Mouse (Mus musculus) heart, postnatal 0 days (tissue): ENCODE results near the gene Jarid2. TPM values are rescaled to one million over a fixed set of nuclear protein-coding genes. Genes with fewer than 3 reads are reported as not detected.

Experiments
- ATAC-seq: fragments of 200-750 bp; cut with Nextera tagmentation; 2 replicates; pipeline ENCODE4 v1.8.0; 2017; ENCODE audit warnings: low read depth, moderate number of reproducible peaks, moderate library complexity; ENCODE audit not compliant: insufficient read depth
- DNase-seq: peaks from one replicate; pipeline ENCODE4 v3.0.0-alpha.2; 2016; ENCODE audit warnings: low spot score
- H3K27ac ChIP-seq: fragments of 300-500 bp; sonication (generic); 2 replicates; pipeline ENCODE4 v1.5.1; 2014; ENCODE audit warnings: low read depth, mild to moderate bottlenecking
- H3K27me3 ChIP-seq: fragments of 300-500 bp; sonication (generic); 2 replicates; pipeline ENCODE4 v1.6.1; 2014; ENCODE audit warnings: low read length, mixed read lengths; ENCODE audit not compliant: control insufficient read depth, insufficient read depth
- H3K36me3 ChIP-seq: fragments of 300-500 bp; sonication (generic); replicated peaks from 2 replicates; pipeline ENCODE4 v1.6.1; 2014; ENCODE audit warnings: low read length, mixed read lengths; ENCODE audit not compliant: control insufficient read depth, insufficient read depth
- H3K4me1 ChIP-seq: fragments of 300-500 bp; sonication (generic); 2 replicates; pipeline ENCODE4 v1.6.1; 2014; ENCODE audit warnings: antibody characterized with exemption; ENCODE audit not compliant: control insufficient read depth, insufficient read depth
- H3K4me2 ChIP-seq: fragments of 300-500 bp; sonication (generic); 2 replicates; pipeline ENCODE4 v1.6.1; 2014; ENCODE audit warnings: low read depth, mild to moderate bottlenecking, low read length, moderate library complexity
- H3K4me3 ChIP-seq: fragments of 300-500 bp; sonication (generic); 2 replicates; pipeline ENCODE4 v1.5.1; 2014; ENCODE audit warnings: low read depth, low read length
- H3K9ac ChIP-seq: fragments of 300-500 bp; sonication (generic); replicated peaks from 2 replicates; pipeline ENCODE4 v1.6.1; 2014; ENCODE audit warnings: low read depth, low read length, mixed read lengths
- H3K9me3 ChIP-seq: fragments of 300-500 bp; sonication (generic); replicated peaks from 2 replicates; pipeline ENCODE4 v1.6.1; 2016; ENCODE audit warnings: low read length; ENCODE audit not compliant: control insufficient read depth
- CTCF ChIP-seq: IDR thresholded peaks from 2 replicates; pipeline ENCODE4 v1.5.1; 2016; ENCODE audit warnings: antibody characterized with exemption, control low read depth, low read depth
- EP300 ChIP-seq: IDR thresholded peaks from 2 replicates; pipeline ENCODE4 v1.6.1; 2016; ENCODE audit warnings: antibody characterized with exemption, low read depth
- WGBS: fragments of 180-500 bp; shearing (Covaris S2); extraction: QIAGEN DNeasy Blood & Tissue Kit; methylation state at CpG from one replicate; pipeline ENCODE4 v1.1.7; 2014; 5-methylcytosine and 5-hydroxymethylcytosine counted together
- polyA plus RNA-seq: library from polyadenylated mRNA; unstranded; fragments of >200 nt; fragmentation: Nextera tagmentation; extraction: Ambion mirVana; gene quantifications from 2 replicates; pipeline ENCODE4 v1.2.1, GENCODE M21; 2015
- total RNA-seq: library from RNA; depleted of rRNA; stranded (reverse); fragments of >200 nt; gene quantifications from 2 replicates; pipeline ENCODE4 v1.2.3, GENCODE M21; 2014; ENCODE audit warnings: low replicate concordance

Gene Jarid2
- total and polyA plus RNA-seq, 2 experiments from 2014 or later: 10.2 to 17.7 TPM

GRCm38 (mm10) chr13:44957049-44957448, 227.8 kb downstream of the Jarid2 start:
- no peaks in the 10 kb centered on the region for H3K9me3 ChIP-seq
- DNase-seq: no peak
- H3K27me3 ChIP-seq: no peaks in the 10 kb centered on the region
- 0 out of 2 replicates have a peak, but pooled peaks cover 5% of the 10 kb centered on the region for H3K4me1 ChIP-seq
- 91% methylated on average over 8 of the region's 8 CpGs for WGBS
- no peak for ATAC-seq
- no peak overlapping the region for H3K4me3 ChIP-seq
- H3K4me2 ChIP-seq: no peak overlapping the region
- no peak overlapping the region for H3K9ac ChIP-seq
- no peak for TF ChIP-seq CTCF
- TF ChIP-seq EP300: no peak
- peaks cover 18% of the 10 kb centered on the region for H3K36me3 ChIP-seq
- H3K27ac ChIP-seq: no peak overlapping the region

- Histone ChIP-seq H3K4me1 (no peaks in the 10 kb centered on the region), H3K27me3 (no peaks in the 10 kb centered on the region), H3K4me2 (no peak overlapping the region), H3K27ac (no peak overlapping the region), H3K4me3 (no peak overlapping the region), H3K9ac (no peak overlapping the region), H3K36me3 (peaks cover 15% of the 10 kb centered on the region; the same call in 1 of the 2 replicates), H3K9me3 (no peaks in the 10 kb centered on the region)
- no peak for ATAC-seq
- WGBS: 80% methylated on average over 5 of the region's 5 CpGs
- TF ChIP-seq EP300: no peak
- TF ChIP-seq CTCF: 0 out of 2 replicates have a peak, but pooled peaks have one; percentile 2
- DNase-seq: peak; percentile 4
Measured at GRCm38 (mm10) chr13:44960542-44961291, 231.4 kb downstream of the Jarid2 start.
